Mouse (Mus musculus) spleen, adult 2 months (tissue): ENCODE results near the gene Rasgef1b. TPM values are rescaled to one million over a fixed set of nuclear protein-coding genes. Genes with fewer than 3 reads are reported as not detected.

Source experiments
- DNase-seq, 2 experiments: peaks; one replicate each; pipeline versions ENCODE4 v3.0.0 to v3.0.0-alpha.2; 2012 to 2021; ENCODE audit warnings: low spot score in 2 of 2, low read depth in 1 of 2
- H3K27ac ChIP-seq: fragments of 200-500 bp; 2 replicates; pipeline ENCODE4 v1.5.1; 2012; ENCODE audit warnings: low read length, inconsistent platforms; ENCODE audit not compliant: insufficient read depth
- H3K27me3 ChIP-seq: fragments of 200-500 bp; 2 replicates; pipeline ENCODE4 v1.6.1; 2012; ENCODE audit warnings: mild to moderate bottlenecking, moderate library complexity, low read length, inconsistent platforms; ENCODE audit not compliant: control insufficient read depth, insufficient read depth
- H3K36me3 ChIP-seq: fragments of 200-500 bp; 2 replicates; pipeline ENCODE4 v1.6.1; 2012; ENCODE audit warnings: mild to moderate bottlenecking, low read length, inconsistent platforms; ENCODE audit not compliant: control insufficient read depth, insufficient read depth
- H3K4me1 ChIP-seq: fragments of 200-500 bp; 2 replicates; pipeline ENCODE4 v1.6.1; 2011; ENCODE audit warnings: inconsistent platforms; ENCODE audit not compliant: control insufficient read depth, insufficient read depth, insufficient read length
- H3K4me3 ChIP-seq: fragments of 200-500 bp; 2 replicates; pipeline ENCODE4 v1.5.1; 2011; ENCODE audit warnings: mild to moderate bottlenecking, inconsistent platforms; ENCODE audit not compliant: insufficient read depth, insufficient read length; ENCODE audit errors: extremely low read depth
- CTCF ChIP-seq: fragments of 200-500 bp; IDR thresholded peaks from 2 replicates; pipeline ENCODE4 v1.5.1; 2011; ENCODE audit warnings: mild to moderate bottlenecking, inconsistent platforms; ENCODE audit not compliant: insufficient read depth, insufficient read length, insufficient replicate concordance; ENCODE audit errors: extremely low read depth
- POLR2A ChIP-seq: fragments of 200-500 bp; IDR thresholded peaks from 2 replicates; pipeline ENCODE4 v1.6.1; 2011; ENCODE audit warnings: low read depth, low read length, inconsistent platforms
- WGBS: fragments of 180-500 bp; shearing (Covaris S2); methylation state at CpG from one replicate; pipeline ENCODE4 v1.1.7; 2018; 5-methylcytosine and 5-hydroxymethylcytosine counted together
- polyA plus RNA-seq: library from polyadenylated mRNA; depleted of rRNA; stranded (reverse); fragments of >200 nt; gene quantifications from 2 replicates; pipeline ENCODE4 v1.2.3, GENCODE M21; 2012

Rasgef1b gene
- polyA plus RNA-seq, 1 experiment, result 13.9 TPM

- Histone ChIP-seq H3K4me3 (no peak overlapping the region), H3K27me3 (no peaks in the 10 kb centered on the region), H3K4me1 (no peaks in the 10 kb centered on the region), H3K36me3 (no peaks in the 10 kb centered on the region), H3K27ac (no peak overlapping the region)
- 9% methylated on average over 4 of the region's 4 CpGs for WGBS
- TF ChIP-seq POLR2A, result no peak
- TF ChIP-seq CTCF, result peak; percentile 63; the same call in 1 of the 2 replicates
- DNase-seq, result peak; percentile 47 to 63
Observed at GRCm38 (mm10) chr5:99578692-99579091, 150.2 kb downstream of the Rasgef1b start.

- H3K27me3 ChIP-seq, result no peaks in the 10 kb centered on the region
- no peaks in the 10 kb centered on the region for H3K4me1 ChIP-seq
- no peak overlapping the region for H3K27ac ChIP-seq
- TF ChIP-seq CTCF (no peak), POLR2A (no peak)
- no peaks in the 10 kb centered on the region for H3K36me3 ChIP-seq
- WGBS, result 77% methylated on average over 8 of the region's 8 CpGs
- H3K4me3 ChIP-seq, result no peak overlapping the region
- DNase-seq, result no peak
Observed at GRCm38 (mm10) chr5:99575897-99576296, 153.0 kb downstream of the Rasgef1b start.

GRCm38 (mm10) chr5:99564501-99565323, 164.2 kb downstream of the Rasgef1b start:
- Histone ChIP-seq H3K4me1 (no peaks in the 10 kb centered on the region), H3K27me3 (no peaks in the 10 kb centered on the region), H3K4me3 (no peak overlapping the region), H3K36me3 (no peaks in the 10 kb centered on the region), H3K27ac (no peak overlapping the region)
- WGBS, result 83% methylated on average over 8 of the region's 8 CpGs
- no peak for TF ChIP-seq CTCF
- no peak for TF ChIP-seq POLR2A
- DNase-seq, result no peak

- no peak overlapping the region for H3K27ac ChIP-seq
- 84% methylated on average over 6 of the region's 6 CpGs for WGBS
- H3K36me3 ChIP-seq, result no peaks in the 10 kb centered on the region
- no peaks in the 10 kb centered on the region for H3K4me1 ChIP-seq
- H3K27me3 ChIP-seq, result no peaks in the 10 kb centered on the region
- TF ChIP-seq POLR2A, result no peak
- DNase-seq, result no peak
- no peak overlapping the region for H3K4me3 ChIP-seq
Observed at GRCm38 (mm10) chr5:99562096-99562495, 166.8 kb downstream of the Rasgef1b start.

- H3K27me3 ChIP-seq, result no peaks in the 10 kb centered on the region
- H3K27ac ChIP-seq, result no peak overlapping the region
- WGBS, result 78% methylated on average over 3 of the region's 3 CpGs
- no peak for TF ChIP-seq CTCF
- no peak for TF ChIP-seq POLR2A
- H3K4me1 ChIP-seq, result no peaks in the 10 kb centered on the region
- DNase-seq, result no peak
- no peaks in the 10 kb centered on the region for H3K36me3 ChIP-seq
- no peak overlapping the region for H3K4me3 ChIP-seq
Observed at GRCm38 (mm10) chr5:99559814-99560213, 169.1 kb downstream of the Rasgef1b start.

GRCm38 (mm10) chr5:99558231-99558630, 170.6 kb downstream of the Rasgef1b start:
- H3K4me3 ChIP-seq, result no peak overlapping the region
- DNase-seq, result no peak
- no peaks in the 10 kb centered on the region for H3K27me3 ChIP-seq
- H3K4me1 ChIP-seq, result no peaks in the 10 kb centered on the region
- TF ChIP-seq POLR2A (no peak), CTCF (no peak)
- WGBS, result 89% methylated on average over 9 of the region's 9 CpGs
- H3K36me3 ChIP-seq, result no peaks in the 10 kb centered on the region
- no peak overlapping the region for H3K27ac ChIP-seq

- no peak for TF ChIP-seq POLR2A
- TF ChIP-seq CTCF, result no peak
- H3K4me3 ChIP-seq, result no peak overlapping the region
- DNase-seq, result no peak
- H3K27ac ChIP-seq, result no peak overlapping the region
- no peaks in the 10 kb centered on the region for H3K27me3 ChIP-seq
- H3K4me1 ChIP-seq, result no peaks in the 10 kb centered on the region
- 75% methylated on average over 7 of the region's 7 CpGs for WGBS
- H3K36me3 ChIP-seq, result no peaks in the 10 kb centered on the region
Observed at GRCm38 (mm10) chr5:99552645-99553044, 176.2 kb downstream of the Rasgef1b start.
